Mouse (Mus musculus): ENCODE data around the gene Eif2ak3. TPM values are rescaled to one million over a fixed set of nuclear protein-coding genes. Genes with fewer than 3 reads are reported as not detected.

Gene Eif2ak3
- polyA plus RNA-seq, 1 experiment = 25.9 TPM

- no peak overlapping the region for H3K4me3 ChIP-seq (ENCODE audit: control insufficient read depth, insufficient read depth, low read length)
- WGBS = 27% methylated on average over 22 of the region's 22 CpGs
- peak; percentile 28 for DNase-seq
- no peaks in the 10 kb centered on the region for H3K27me3 ChIP-seq (ENCODE audit: control insufficient read depth, insufficient read depth, low read length)
- TF ChIP-seq POLR2A (IDR thresholded peaks at IDR 0.05; ENCODE audit: control insufficient read depth, extremely low read depth, insufficient read depth, low read length, poor library complexity) (no peak), CTCF (IDR thresholded peaks at IDR 0.05; ENCODE audit: borderline replicate concordance, control insufficient read depth, extremely low read depth, insufficient read depth, low read length, poor library complexity) (no peak; the same call in 1 of the 2 replicates)
- no peaks in the 10 kb centered on the region for H3K36me3 ChIP-seq (ENCODE audit: control insufficient read depth, insufficient read depth, low read length)
- no peak overlapping the region for H3K27ac ChIP-seq (ENCODE audit: control insufficient read depth, insufficient read depth, low read length)
- H3K4me1 ChIP-seq (replicated peaks; ENCODE audit: control insufficient read depth, insufficient read depth, low read length) = no peaks in the 10 kb centered on the region
These were observed 77.2 kb downstream of the Eif2ak3 start for GRCm38 (mm10) chr6:70921274-70922074.

- TF ChIP-seq POLR2A (IDR thresholded peaks at IDR 0.05; ENCODE audit: control insufficient read depth, extremely low read depth, insufficient read depth, low read length, poor library complexity) (no peak), CTCF (IDR thresholded peaks at IDR 0.05; ENCODE audit: borderline replicate concordance, control insufficient read depth, extremely low read depth, insufficient read depth, low read length, poor library complexity) (no peak)
- Histone ChIP-seq H3K27ac (ENCODE audit: control insufficient read depth, insufficient read depth, low read length) (no peak overlapping the region), H3K36me3 (ENCODE audit: control insufficient read depth, insufficient read depth, low read length) (no peaks in the 10 kb centered on the region), H3K4me1 (replicated peaks; ENCODE audit: control insufficient read depth, insufficient read depth, low read length) (no peaks in the 10 kb centered on the region), H3K4me3 (ENCODE audit: control insufficient read depth, insufficient read depth, low read length) (no peak overlapping the region), H3K27me3 (ENCODE audit: control insufficient read depth, insufficient read depth, low read length) (no peaks in the 10 kb centered on the region)
- 94% methylated on average over 2 of the region's 2 CpGs for WGBS
- no peak for DNase-seq
These were observed 87.5 kb downstream of the Eif2ak3 start for GRCm38 (mm10) chr6:70931801-70932200.

- no peak overlapping the region for H3K4me3 ChIP-seq (ENCODE audit: control insufficient read depth, insufficient read depth, low read length)
- TF ChIP-seq POLR2A (IDR thresholded peaks at IDR 0.05; ENCODE audit: control insufficient read depth, extremely low read depth, insufficient read depth, low read length, poor library complexity) = no peak
- TF ChIP-seq CTCF (IDR thresholded peaks at IDR 0.05; ENCODE audit: borderline replicate concordance, control insufficient read depth, extremely low read depth, insufficient read depth, low read length, poor library complexity) = no peak
- H3K27me3 ChIP-seq (ENCODE audit: control insufficient read depth, insufficient read depth, low read length) = peaks cover 24% of the 10 kb centered on the region
- no peak for DNase-seq
- H3K27ac ChIP-seq (ENCODE audit: control insufficient read depth, insufficient read depth, low read length) = no peak overlapping the region
- no peaks in the 10 kb centered on the region for H3K36me3 ChIP-seq (ENCODE audit: control insufficient read depth, insufficient read depth, low read length)
- 75% methylated on average over 7 of the region's 7 CpGs for WGBS
- H3K4me1 ChIP-seq (replicated peaks; ENCODE audit: control insufficient read depth, insufficient read depth, low read length) = peaks cover 9% of the 10 kb centered on the region; the same call in 1 of the 2 replicates
These were observed 109.0 kb downstream of the Eif2ak3 start for GRCm38 (mm10) chr6:70953274-70953673.

GRCm38 (mm10) chr6:70954040-70954439, 109.7 kb downstream of the Eif2ak3 start:
- Histone ChIP-seq H3K27me3 (ENCODE audit: control insufficient read depth, insufficient read depth, low read length) (peaks cover 24% of the 10 kb centered on the region), H3K27ac (ENCODE audit: control insufficient read depth, insufficient read depth, low read length) (no peak overlapping the region), H3K36me3 (ENCODE audit: control insufficient read depth, insufficient read depth, low read length) (no peaks in the 10 kb centered on the region), H3K4me3 (ENCODE audit: control insufficient read depth, insufficient read depth, low read length) (no peak overlapping the region), H3K4me1 (replicated peaks; ENCODE audit: control insufficient read depth, insufficient read depth, low read length) (peaks cover 9% of the 10 kb centered on the region; the same call in 1 of the 2 replicates)
- TF ChIP-seq CTCF (IDR thresholded peaks at IDR 0.05; ENCODE audit: borderline replicate concordance, control insufficient read depth, extremely low read depth, insufficient read depth, low read length, poor library complexity) (no peak), POLR2A (IDR thresholded peaks at IDR 0.05; ENCODE audit: control insufficient read depth, extremely low read depth, insufficient read depth, low read length, poor library complexity) (no peak)
- 9% methylated on average over 6 of the region's 6 CpGs for WGBS
- no peak for DNase-seq

Other genes with a start within 250 kb of the Eif2ak3 start
- 15.7 and 20.0 TPM in 2 replicates for gene Rpia, start 52.3 kb upstream of the Eif2ak3 start, polyA plus RNA-seq (2012; rRNA removed)
- gene Tex37, start 74.4 kb downstream of the Eif2ak3 start, polyA plus RNA-seq (2012; rRNA removed) = 0.26 TPM in 1 of 2 replicates, not detected in the other
- gene Foxi3, start 112.0 kb downstream of the Eif2ak3 start, polyA plus RNA-seq (2012; rRNA removed) = 0.08 TPM in 1 of 2 replicates, not detected in the other

Measured in thymus, adult 2 months (tissue).